Mouse (Mus musculus): ENCODE data around the gene Mgmt.

The Mgmt gene

GRCm38 (mm10) chr7:136908616-136909144 lies 14.3 kb downstream of the Mgmt start:
- no peak for DNase-seq (ENCODE audit: low read depth)

- DNase-seq (ENCODE audit: low read depth), result no peak
Measured at GRCm38 (mm10) chr7:136912901-136913300, 18.5 kb downstream of the Mgmt start.

DNA sequence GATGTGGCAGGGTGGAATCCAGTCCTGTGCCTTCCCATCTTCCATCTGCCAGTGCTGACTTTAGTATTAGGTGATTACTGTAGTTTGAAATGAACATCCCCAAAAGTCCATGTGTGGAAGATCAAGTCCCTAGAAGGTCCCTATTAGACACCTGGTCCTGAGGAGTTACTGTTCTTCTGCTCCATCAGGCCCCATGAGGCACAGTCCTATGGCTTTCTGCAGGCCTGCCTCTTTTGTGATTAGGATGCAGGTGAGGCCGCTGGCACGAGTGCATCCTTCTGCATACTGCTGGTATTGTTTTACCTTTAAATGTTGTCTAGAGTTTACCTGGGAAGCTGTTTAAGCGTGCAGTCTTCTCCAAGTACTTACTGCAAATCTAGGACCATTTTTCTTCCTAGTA lies 21.6 kb downstream of the Mgmt start:
- DNase-seq (ENCODE audit: low read depth), result no peak

GRCm38 (mm10) chr7:136920976-136921755 lies 26.8 kb downstream of the Mgmt start:
- DNase-seq (ENCODE audit: low read depth), result no peak

- no peak for DNase-seq (ENCODE audit: low read depth)
Measured at GRCm38 (mm10) chr7:136922230-136922629, 27.8 kb downstream of the Mgmt start.

- no peak for DNase-seq (ENCODE audit: low read depth)
Measured at GRCm38 (mm10) chr7:136924610-136925260, 30.3 kb downstream of the Mgmt start.

DNA sequence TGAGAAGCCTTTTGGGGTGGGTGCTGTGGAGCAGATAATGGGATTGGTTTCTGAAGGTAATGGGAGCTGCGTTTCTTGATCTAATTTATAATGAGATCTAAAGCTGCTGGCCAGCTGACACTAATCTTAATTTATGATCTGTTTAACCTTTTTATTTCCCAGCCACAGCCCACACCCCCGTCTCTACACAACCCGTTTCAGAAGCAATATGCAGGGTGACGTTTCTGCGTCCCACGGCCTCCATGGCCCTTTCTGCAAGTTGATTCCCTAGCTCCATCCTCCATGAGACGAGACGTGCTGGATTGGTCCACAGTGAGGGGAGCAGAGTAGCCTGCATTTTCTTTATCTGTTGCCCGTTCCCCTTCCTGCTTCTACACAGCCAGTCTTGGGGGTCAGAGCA lies 31.8 kb downstream of the Mgmt start:
- DNase-seq (ENCODE audit: low read depth), result no peak

- DNase-seq (ENCODE audit: low read depth), result no peak
Measured at GRCm38 (mm10) chr7:136930451-136930850, 36.0 kb downstream of the Mgmt start.

GRCm38 (mm10) chr7:136933367-136933766 lies 39.0 kb downstream of the Mgmt start:
- DNase-seq (ENCODE audit: low read depth), result no peak

DNA sequence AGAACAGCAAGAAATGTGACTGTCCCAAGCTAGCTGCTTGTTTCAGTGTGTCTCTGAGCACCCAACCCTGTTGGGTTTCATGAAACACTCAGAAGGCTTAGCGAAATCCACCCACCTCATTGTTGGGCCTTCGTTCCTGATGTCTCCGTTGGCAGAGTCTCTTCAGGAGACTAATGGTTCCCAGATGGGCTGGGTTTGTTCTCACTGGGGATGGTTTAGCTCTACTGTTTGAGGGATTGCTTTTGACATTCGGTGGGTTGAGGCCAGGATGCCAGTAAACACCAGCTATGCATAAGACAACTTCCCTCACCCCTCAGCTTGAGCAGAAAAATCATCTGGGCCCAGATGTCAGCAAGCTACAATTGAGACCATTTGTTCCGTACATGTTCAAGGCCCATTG lies 39.9 kb downstream of the Mgmt start:
- no peak for DNase-seq (ENCODE audit: low read depth)

DNA sequence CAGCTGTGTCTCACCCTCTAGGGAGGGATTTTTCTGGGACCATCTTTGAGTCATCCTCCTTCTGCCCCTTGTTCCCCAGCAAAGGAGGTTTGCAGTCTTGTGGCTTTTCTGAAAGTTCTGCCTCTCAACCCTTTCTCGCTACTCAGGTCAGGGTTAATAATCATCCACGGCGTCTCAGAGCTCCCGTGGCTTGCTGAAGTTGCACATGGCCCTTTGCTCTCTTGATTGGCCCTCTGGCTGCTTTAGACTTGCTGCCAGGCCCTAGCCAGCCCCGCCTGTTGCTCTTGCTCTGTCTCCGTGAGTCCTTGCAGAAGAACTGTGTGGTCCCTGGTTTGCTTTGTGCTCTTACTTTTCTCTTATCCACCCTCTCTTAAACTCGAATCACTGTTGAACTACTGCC lies 40.4 kb downstream of the Mgmt start:
- no peak for DNase-seq (ENCODE audit: low read depth)

GRCm38 (mm10) chr7:136938371-136938770 lies 44.0 kb downstream of the Mgmt start:
- no peak for DNase-seq (ENCODE audit: low read depth)

GRCm38 (mm10) chr7:136942414-136942813 lies 48.0 kb downstream of the Mgmt start:
- no peak for DNase-seq (ENCODE audit: low read depth)

GRCm38 (mm10) chr7:136943886-136944285 lies 49.5 kb downstream of the Mgmt start:
- DNase-seq (ENCODE audit: low read depth), result no peak

DNA sequence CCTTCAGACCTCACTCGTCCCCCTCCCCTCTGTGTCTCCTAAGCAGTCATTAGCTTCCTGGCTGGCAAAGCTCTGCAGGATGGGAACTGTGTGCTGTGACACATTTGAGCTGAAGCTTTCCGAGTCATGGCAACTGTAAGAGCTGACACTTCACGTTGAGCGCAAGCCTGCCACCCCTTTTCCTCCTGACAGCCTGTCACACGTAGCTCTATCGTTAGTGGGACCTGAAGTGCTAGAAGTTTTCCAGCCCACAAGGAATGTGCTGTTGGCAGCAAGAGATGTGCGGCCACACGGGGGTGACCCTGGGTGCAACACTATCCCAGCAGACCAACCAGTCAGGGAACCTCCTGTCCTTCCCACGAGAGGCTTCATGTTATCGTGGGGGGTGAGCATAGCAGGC lies 51.3 kb downstream of the Mgmt start:
- DNase-seq (ENCODE audit: low read depth), result no peak

GRCm38 (mm10) chr7:136946131-136946530 lies 51.7 kb downstream of the Mgmt start:
- no peak for DNase-seq (ENCODE audit: low read depth)

GRCm38 (mm10) chr7:136948275-136948810 lies 53.9 kb downstream of the Mgmt start:
- DNase-seq (ENCODE audit: low read depth), result no peak

GRCm38 (mm10) chr7:136952608-136953007 lies 58.2 kb downstream of the Mgmt start:
- DNase-seq (ENCODE audit: low read depth), result no peak

- no peak for DNase-seq (ENCODE audit: low read depth)
Measured at GRCm38 (mm10) chr7:136953251-136953650, 58.8 kb downstream of the Mgmt start.

DNA sequence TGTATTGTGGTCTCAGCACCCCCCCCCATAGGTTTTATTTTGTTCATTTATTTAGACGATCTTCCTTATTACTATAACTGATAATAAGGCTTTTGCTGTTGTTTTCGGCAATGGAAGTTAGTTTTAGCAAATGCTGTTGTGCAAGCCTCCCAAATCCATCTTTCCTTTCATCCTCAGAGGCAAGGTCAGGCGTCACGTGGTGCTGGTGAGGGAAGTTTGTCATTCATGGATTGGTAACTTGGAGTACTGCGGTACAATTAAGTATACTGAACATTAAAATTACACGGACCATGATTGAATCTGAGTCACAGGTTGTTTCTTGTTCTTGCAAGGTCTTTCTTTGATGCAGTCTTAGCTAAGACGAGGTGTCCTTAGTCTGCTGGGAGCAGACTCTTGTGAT lies 77.9 kb downstream of the Mgmt start:
- DNase-seq (ENCODE audit: low read depth), result no peak

DNA sequence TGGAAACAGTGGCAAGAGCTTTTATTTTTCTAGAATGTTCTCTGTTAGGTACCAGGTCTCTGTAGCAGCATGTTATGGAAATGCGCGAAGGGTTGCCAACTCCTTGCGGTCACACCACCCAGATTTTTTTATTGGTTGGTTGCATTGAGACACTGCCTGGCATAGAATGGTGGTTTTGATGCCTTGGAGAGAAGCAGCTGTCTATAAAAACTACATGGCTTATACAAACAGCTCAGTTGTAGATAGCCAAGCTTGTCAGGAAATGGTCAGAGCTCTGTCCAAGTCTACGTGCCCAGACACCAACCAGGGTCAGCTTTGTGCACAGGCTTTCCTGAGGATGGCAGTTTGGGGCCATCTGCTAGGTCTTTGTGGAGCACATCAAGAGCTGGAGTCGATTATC lies 80.6 kb downstream of the Mgmt start:
- no peak for DNase-seq (ENCODE audit: low read depth)

- no peak for DNase-seq (ENCODE audit: low read depth)
Measured at GRCm38 (mm10) chr7:136997456-136997855, 103.0 kb downstream of the Mgmt start.

GRCm38 (mm10) chr7:137000703-137001102 lies 106.3 kb downstream of the Mgmt start:
- DNase-seq (ENCODE audit: low read depth), result no peak

All from induced T-regulatory cell, adult 2 months (primary cell).